Mouse (Mus musculus) embryonic facial prominence, embryonic 15.5 days (tissue): ENCODE data around the gene Tango6. TPM values are rescaled to one million over a fixed set of nuclear protein-coding genes. Genes with fewer than 3 reads are reported as not detected.
A peak's percentile ranks its signal among the peaks of the same experiment; 100 is the strongest.

Experiments used
- ATAC-seq: fragments of 200-750 bp; cut with Nextera tagmentation; 2 replicates; pipeline ENCODE4 v1.8.0; 2017; ENCODE audit warnings: low read depth, moderate TSS enrichment; ENCODE audit not compliant: insufficient number of reproducible peaks, low FRiP score, low TSS enrichment
- H3K27ac ChIP-seq: fragments of 300-500 bp; sonication (generic); replicated peaks from 2 replicates; pipeline ENCODE4 v1.5.1; 2015; ENCODE audit warnings: mild to moderate bottlenecking, inconsistent platforms
- H3K27me3 ChIP-seq: fragments of 300-500 bp; sonication (generic); 2 replicates; pipeline ENCODE4 v1.6.1; 2015; ENCODE audit warnings: inconsistent platforms
- H3K36me3 ChIP-seq: fragments of 300-500 bp; sonication (generic); 2 replicates; pipeline ENCODE4 v1.6.1; 2015; ENCODE audit warnings: mild to moderate bottlenecking, inconsistent platforms
- H3K4me1 ChIP-seq: fragments of 300-500 bp; sonication (generic); 2 replicates; pipeline ENCODE4 v1.6.1; 2015; ENCODE audit warnings: inconsistent platforms
- H3K4me2 ChIP-seq: fragments of 300-500 bp; sonication (generic); replicated peaks from 2 replicates; pipeline ENCODE4 v1.6.1; 2015; ENCODE audit warnings: mild to moderate bottlenecking, inconsistent platforms
- H3K4me3 ChIP-seq: fragments of 300-500 bp; sonication (generic); replicated peaks from 2 replicates; pipeline ENCODE4 v1.5.1; 2015; ENCODE audit warnings: mild to moderate bottlenecking, inconsistent platforms
- H3K9ac ChIP-seq: fragments of 300-500 bp; sonication (generic); 2 replicates; pipeline ENCODE4 v1.6.1; 2015; ENCODE audit warnings: inconsistent platforms
- H3K9me3 ChIP-seq: fragments of 300-500 bp; sonication (generic); replicated peaks from 2 replicates; pipeline ENCODE4 v1.6.1; 2016; ENCODE audit warnings: inconsistent platforms
- WGBS: fragments of 180-500 bp; shearing (Covaris S2); methylation state at CpG from one replicate; pipeline ENCODE4 v1.1.7; 2015; 5-methylcytosine and 5-hydroxymethylcytosine counted together
- polyA plus RNA-seq: library from polyadenylated mRNA; unstranded; fragments of >200 nt; fragmentation: Nextera tagmentation; extraction: Ambion mirVana; gene quantifications from 2 replicates; pipeline ENCODE4 v1.2.1, GENCODE M21; 2015

The Tango6 gene
- polyA plus RNA-seq, 1 experiment from 2014 or later = 8.9 TPM

DNA sequence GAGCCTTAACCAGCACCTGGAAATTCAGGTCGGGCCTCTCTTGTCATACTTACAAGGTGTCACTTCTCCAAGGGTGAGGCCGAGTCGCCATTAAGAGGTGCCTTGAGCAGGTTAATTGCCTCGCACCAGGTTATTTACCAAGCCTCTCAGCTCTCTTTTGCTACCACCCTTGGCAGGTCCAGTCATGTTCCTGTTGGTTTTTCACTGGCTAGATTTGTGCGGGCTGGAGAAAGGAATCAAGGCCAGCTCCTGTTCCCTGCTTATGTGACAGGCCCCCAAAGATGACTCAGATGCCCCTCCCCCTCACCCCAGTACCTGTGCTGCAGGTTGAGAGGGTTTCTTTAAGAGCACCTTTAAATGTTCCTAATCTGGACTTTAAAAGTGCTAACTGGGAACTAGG, 36.1 kb upstream of the Tango6 start:
- no peak overlapping the region for H3K4me3 ChIP-seq
- H3K27me3 ChIP-seq = no peaks in the 10 kb centered on the region
- ATAC-seq = no peak
- H3K9me3 ChIP-seq = no peaks in the 10 kb centered on the region
- no peak overlapping the region; the same call in 1 of the 2 replicates for H3K4me2 ChIP-seq
- 65% methylated on average over 5 of the region's 5 CpGs for WGBS
- H3K36me3 ChIP-seq = no peaks in the 10 kb centered on the region
- peak overlapping the region; percentile 81 for H3K27ac ChIP-seq
- H3K9ac ChIP-seq = no peak overlapping the region
- H3K4me1 ChIP-seq = peaks cover 8% of the 10 kb centered on the region; the same call in 1 of the 2 replicates

DNA sequence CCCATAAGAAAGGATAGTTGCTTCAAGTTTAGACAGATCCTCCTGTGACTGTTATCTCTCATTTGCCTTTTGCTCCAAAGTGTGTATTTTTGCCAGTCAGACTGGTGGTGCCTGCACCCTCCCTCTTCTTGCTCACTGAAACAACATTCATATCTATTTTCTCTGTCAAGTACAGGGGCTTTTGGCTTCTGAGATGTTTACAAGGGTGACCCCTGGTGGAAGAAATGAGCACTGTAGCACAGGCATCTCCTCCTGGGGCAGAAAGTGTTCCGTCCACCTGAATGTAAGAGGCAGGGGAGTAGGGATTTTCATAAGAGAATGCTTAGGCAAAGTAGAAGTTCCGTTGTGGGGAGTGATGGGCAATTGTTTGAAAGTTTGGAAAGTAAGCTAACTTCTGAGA, 35.5 kb upstream of the Tango6 start:
- H3K27me3 ChIP-seq = no peaks in the 10 kb centered on the region
- H3K36me3 ChIP-seq = no peaks in the 10 kb centered on the region
- WGBS = 37% methylated on average over 2 of the region's 2 CpGs
- no peak overlapping the region for H3K4me3 ChIP-seq
- H3K4me2 ChIP-seq = no peak overlapping the region; the same call in 1 of the 2 replicates
- no peaks in the 10 kb centered on the region for H3K9me3 ChIP-seq
- H3K4me1 ChIP-seq = peaks cover 8% of the 10 kb centered on the region; the same call in 1 of the 2 replicates
- no peak for ATAC-seq
- H3K27ac ChIP-seq = peak overlapping the region; percentile 81
- H3K9ac ChIP-seq = no peak overlapping the region

DNA sequence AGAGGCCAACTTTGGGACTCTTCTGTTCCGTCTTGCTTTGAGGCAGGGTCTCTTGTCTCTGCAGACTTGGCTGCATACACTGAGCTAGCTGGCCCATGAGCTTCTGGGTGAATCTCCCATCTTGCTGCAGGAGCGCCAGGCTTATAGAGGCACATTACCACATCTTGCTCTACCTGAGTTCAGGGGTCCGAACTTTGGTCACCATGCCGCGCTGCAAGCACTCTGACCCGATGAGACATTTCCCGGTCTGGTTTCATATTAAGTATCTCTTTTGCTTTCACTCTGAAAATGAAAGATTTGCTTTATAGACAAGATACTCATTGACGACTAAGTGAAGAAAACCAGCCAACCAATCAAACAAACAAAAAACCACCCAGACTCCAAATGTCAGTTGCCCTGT, 34.4 kb upstream of the Tango6 start:
- Histone ChIP-seq H3K4me3 (no peak overlapping the region), H3K36me3 (no peaks in the 10 kb centered on the region), H3K4me2 (no peak overlapping the region), H3K27me3 (no peaks in the 10 kb centered on the region), H3K9ac (no peak overlapping the region), H3K4me1 (peaks cover 8% of the 10 kb centered on the region; the same call in 1 of the 2 replicates), H3K9me3 (no peaks in the 10 kb centered on the region), H3K27ac (no peak overlapping the region)
- no peak for ATAC-seq
- 89% methylated on average over 8 of the region's 8 CpGs for WGBS

DNA sequence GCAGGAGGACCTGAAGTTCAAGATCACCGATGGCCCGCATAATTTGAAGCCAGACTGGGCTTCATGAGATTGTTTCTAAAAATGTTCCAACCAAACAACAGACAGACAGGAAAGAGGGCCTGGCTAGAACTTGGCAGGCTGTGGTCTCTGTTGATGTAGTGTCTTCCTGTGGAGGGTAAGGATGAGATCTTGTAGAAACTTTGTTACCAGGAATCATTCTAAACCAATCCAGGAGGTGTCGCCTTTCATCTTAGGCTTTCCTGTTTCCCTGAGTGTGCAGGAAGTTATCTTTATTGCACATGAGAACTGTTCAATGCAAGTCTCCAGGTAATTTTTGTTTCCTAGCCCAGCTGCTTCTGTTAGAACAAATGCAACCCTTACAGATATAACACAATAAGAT, 30.9 kb upstream of the Tango6 start:
- Histone ChIP-seq H3K36me3 (no peaks in the 10 kb centered on the region), H3K4me2 (no peak overlapping the region), H3K9me3 (no peaks in the 10 kb centered on the region), H3K9ac (no peak overlapping the region), H3K4me1 (0 out of 2 replicates have a peak, but pooled peaks cover 3% of the 10 kb centered on the region), H3K4me3 (no peak overlapping the region), H3K27ac (no peak overlapping the region), H3K27me3 (no peaks in the 10 kb centered on the region)
- ATAC-seq = no peak
- WGBS = 87% methylated on average over 3 of the region's 3 CpGs

DNA sequence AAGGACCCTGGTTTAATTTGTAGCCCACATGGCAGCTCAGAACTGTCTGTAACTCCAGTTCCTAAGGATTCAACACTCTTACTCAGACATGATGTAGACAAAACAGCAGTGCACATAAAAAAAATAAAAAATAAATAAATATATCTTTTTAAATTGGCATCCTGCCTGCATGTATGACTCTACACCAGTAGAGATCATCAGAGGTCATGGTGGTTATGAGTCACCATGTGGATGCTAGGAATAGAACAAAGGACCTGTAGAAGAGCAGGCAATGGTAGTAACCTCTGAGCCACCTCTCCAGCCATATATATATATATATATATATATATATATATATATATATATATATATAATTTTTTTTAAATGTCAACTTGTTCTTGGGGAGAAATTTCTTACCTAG, 26.8 kb upstream of the Tango6 start:
- Histone ChIP-seq H3K9me3 (no peaks in the 10 kb centered on the region), H3K27me3 (no peaks in the 10 kb centered on the region), H3K4me1 (no peaks in the 10 kb centered on the region), H3K4me2 (no peak overlapping the region), H3K36me3 (no peaks in the 10 kb centered on the region), H3K4me3 (no peak overlapping the region), H3K27ac (no peak overlapping the region), H3K9ac (no peak overlapping the region)
- ATAC-seq = no peak

DNA sequence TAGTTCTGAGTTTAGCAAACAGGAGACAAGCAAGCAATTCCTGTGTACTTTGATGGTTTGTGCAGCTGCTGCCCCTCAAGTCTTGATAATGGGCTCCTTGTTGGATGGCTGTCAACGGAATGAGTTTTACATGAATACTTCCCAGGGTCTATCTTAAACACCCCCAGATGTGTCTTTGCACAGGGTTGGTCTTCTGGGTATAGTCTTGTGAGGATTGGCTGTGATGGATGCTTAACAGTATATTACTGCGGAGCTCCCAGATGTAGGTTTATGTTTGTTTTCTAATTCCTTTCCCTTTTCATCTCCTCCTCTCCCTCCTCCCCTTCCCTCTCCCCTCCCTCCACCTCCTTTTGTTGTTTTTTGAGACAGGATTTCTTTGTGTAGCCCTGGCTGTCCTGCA, 10.1 kb upstream of the Tango6 start:
- 28% methylated on average over 2 of the region's 2 CpGs for WGBS
- ATAC-seq = no peak

DNA sequence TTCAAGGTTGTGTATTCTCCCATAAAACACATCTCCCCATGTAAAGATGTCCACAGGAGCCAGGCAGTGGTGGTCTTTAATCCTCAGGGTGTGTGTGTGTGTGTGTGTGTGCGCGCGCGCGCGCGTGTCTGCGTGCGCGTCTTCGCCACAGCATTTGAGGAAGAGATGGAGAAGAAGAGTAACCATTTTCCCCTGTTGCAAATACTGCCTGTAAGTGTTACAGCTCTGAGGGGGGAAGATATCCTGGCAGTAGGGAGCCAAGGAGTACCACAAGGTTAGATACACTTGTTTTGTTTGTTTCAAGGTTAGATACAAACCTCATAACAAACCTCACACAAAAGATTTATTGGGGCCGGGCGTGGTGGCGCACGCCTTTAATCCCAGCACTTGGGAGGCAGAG, 8.6 kb upstream of the Tango6 start:
- Histone ChIP-seq H3K36me3 (no peaks in the 10 kb centered on the region), H3K27ac (no peak overlapping the region), H3K9ac (no peak overlapping the region), H3K4me2 (no peak overlapping the region), H3K9me3 (no peaks in the 10 kb centered on the region), H3K27me3 (no peaks in the 10 kb centered on the region), H3K4me3 (no peak overlapping the region), H3K4me1 (no peaks in the 10 kb centered on the region)
- ATAC-seq = no peak
- WGBS = 97% methylated on average over 15 of the region's 15 CpGs

More for the DNA sequence above, 10.1 kb upstream of the Tango6 start:
- Histone ChIP-seq H3K4me3 (no peak overlapping the region), H3K9ac (no peak overlapping the region), H3K36me3 (0 out of 2 replicates have a peak, but pooled peaks cover 6% of the 10 kb centered on the region), H3K9me3 (no peaks in the 10 kb centered on the region), H3K4me2 (no peak overlapping the region), H3K27ac (no peak overlapping the region), H3K4me1 (no peaks in the 10 kb centered on the region), H3K27me3 (no peaks in the 10 kb centered on the region)

DNA sequence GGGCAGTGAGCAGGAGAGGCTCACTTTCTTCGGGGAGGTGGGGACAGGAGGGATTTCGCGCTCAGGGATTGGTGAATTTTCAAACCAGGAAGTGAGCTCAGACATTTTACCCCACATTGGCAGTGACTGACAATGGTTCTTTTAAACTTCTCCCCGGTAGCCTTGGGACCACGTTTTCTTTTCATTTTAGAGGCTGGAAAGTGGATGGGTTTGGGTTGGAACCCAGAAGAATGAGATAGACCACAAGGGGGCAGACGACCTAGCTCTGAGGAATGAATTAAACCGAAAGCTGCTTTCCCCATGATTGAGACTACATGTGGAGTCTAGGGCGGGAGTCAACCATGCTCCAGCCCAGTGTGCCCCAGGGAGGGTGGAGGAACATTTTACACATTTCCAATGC, 8.0 kb upstream of the Tango6 start:
- no peak overlapping the region for H3K4me3 ChIP-seq
- H3K27me3 ChIP-seq = no peaks in the 10 kb centered on the region
- no peak overlapping the region for H3K9ac ChIP-seq
- H3K27ac ChIP-seq = no peak overlapping the region
- no peaks in the 10 kb centered on the region for H3K4me1 ChIP-seq
- no peak for ATAC-seq
- no peaks in the 10 kb centered on the region for H3K36me3 ChIP-seq
- no peaks in the 10 kb centered on the region for H3K9me3 ChIP-seq
- H3K4me2 ChIP-seq = no peak overlapping the region
- WGBS = 75% methylated on average over 8 of the region's 8 CpGs

DNA sequence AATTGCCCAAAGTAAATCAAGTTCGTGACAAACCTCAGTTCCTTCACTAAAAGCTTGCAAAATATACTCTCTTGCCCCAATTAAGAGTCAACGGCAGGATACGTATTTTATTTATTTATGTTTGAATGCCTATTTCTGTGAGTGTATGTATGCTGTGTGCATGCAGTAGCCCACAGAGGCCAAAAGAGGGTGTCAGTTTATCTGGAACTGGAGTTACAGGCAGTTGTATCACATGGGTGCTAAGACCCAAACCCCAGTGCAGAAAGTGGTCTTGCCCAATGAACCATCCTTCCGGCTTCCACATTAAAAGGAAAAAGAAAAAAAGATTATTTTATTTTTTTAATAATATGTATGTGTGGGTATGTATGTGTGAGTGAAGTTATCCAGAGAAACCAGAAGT, 1.5 kb downstream of the Tango6 start:
- H3K4me1 ChIP-seq = peaks cover 6% of the 10 kb centered on the region; the same call in 1 of the 2 replicates
- H3K9me3 ChIP-seq = no peaks in the 10 kb centered on the region
- 96% methylated on average over 4 of the region's 4 CpGs for WGBS
- H3K36me3 ChIP-seq = no peaks in the 10 kb centered on the region; the same call in 1 of the 2 replicates
- ATAC-seq = no peak
- H3K4me2 ChIP-seq = no peak overlapping the region
- no peak overlapping the region for H3K27ac ChIP-seq
- H3K27me3 ChIP-seq = no peaks in the 10 kb centered on the region
- H3K4me3 ChIP-seq = no peak overlapping the region
- no peak overlapping the region for H3K9ac ChIP-seq

DNA sequence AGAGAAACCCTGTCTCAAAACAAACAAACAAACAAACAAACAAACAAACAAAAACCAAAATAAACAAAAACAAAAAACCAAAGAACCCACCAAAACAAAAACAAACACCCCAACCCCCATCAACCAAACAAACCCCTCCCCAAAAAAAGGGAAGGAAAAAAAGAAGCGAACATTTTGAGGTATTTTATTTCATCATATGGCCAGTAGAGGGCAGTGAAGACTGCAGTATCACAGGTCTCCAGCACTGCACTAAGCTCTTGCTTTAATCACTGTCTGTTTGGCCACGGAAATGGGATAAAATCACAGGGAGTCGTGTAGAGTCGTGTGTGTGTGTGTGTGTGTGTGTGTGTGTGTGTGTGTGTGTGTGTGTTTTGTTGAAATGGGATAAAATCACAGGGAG, 4.6 kb downstream of the Tango6 start:
- peaks cover 7% of the 10 kb centered on the region for H3K36me3 ChIP-seq
- WGBS = 2% methylated on average over 4 of the region's 4 CpGs
- no peaks in the 10 kb centered on the region for H3K9me3 ChIP-seq
- no peak overlapping the region for H3K9ac ChIP-seq
- H3K4me2 ChIP-seq = no peak overlapping the region
- peaks cover 6% of the 10 kb centered on the region; the same call in 1 of the 2 replicates for H3K4me1 ChIP-seq
- H3K27ac ChIP-seq = no peak overlapping the region
- no peak overlapping the region for H3K4me3 ChIP-seq
- no peaks in the 10 kb centered on the region for H3K27me3 ChIP-seq
- no peak for ATAC-seq

DNA sequence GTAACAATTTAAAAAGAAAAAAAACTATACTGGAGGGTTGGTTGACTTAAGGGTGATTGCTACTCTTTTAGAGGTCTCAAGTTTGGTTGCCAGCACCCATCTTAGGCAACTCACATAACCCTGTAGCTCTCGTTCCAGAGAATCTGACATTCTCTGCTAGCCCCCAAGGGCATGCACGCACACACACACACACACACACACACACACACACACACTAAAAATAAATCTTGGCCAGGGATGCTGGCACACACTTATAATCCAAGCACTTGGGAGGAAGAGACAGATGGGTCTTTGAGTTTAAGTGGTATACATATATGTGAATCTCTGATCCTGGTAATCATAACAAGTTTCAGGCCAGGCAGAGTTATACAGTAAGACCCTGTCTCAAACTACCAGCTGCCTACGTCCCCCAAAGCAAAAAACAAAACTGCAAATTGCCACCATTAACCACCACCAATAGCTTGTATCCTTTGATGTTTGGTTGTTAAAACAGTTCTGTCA, 14.9 kb downstream of the Tango6 start:
- 74% methylated on average over 3 of the region's 3 CpGs for WGBS
- no peak for ATAC-seq
- Histone ChIP-seq H3K4me1 (no peaks in the 10 kb centered on the region), H3K9me3 (no peaks in the 10 kb centered on the region), H3K36me3 (peaks cover 52% of the 10 kb centered on the region), H3K27ac (no peak overlapping the region), H3K4me3 (no peak overlapping the region), H3K9ac (no peak overlapping the region), H3K27me3 (no peaks in the 10 kb centered on the region), H3K4me2 (no peak overlapping the region)

DNA sequence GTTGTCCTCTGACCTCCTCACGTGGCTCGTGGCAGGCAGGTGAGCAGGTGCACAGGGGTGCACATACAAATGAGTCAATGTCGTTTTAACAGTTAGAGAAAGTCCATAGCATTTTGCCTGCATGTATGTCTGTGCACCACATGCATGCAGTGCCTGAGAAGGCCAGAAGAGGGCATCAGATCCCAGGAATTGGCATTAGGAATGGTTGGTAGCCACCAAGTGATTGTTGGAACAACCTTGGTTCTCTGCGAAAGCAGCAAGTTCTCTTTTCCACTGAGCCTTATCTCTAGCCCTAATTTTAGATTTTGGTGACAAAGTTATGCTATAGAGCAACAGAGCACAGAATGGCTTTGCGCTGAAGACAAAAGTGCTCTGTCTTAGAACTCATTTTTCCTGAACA, 16.7 kb downstream of the Tango6 start:
- Histone ChIP-seq H3K27ac (no peak overlapping the region), H3K4me3 (no peak overlapping the region), H3K36me3 (peaks cover 46% of the 10 kb centered on the region), H3K9ac (no peak overlapping the region), H3K4me2 (no peak overlapping the region), H3K9me3 (no peaks in the 10 kb centered on the region), H3K27me3 (no peaks in the 10 kb centered on the region), H3K4me1 (peaks cover 4% of the 10 kb centered on the region; the same call in 1 of the 2 replicates)
- WGBS = 70% methylated on average over 5 of the region's 5 CpGs
- no peak for ATAC-seq
